20 mouse cellular contexts compared by ENCODE assay signal in genomic region chr2:136758809-136759551, GRCm38 (mm10). TPM values are rescaled to one million over a fixed set of nuclear protein-coding genes. Genes with fewer than 3 reads are reported as not detected.
DNase-seq lines count a peak whose midpoint lies in the region; ATAC-seq lines count a peak whose summit lies in the region.
"Had no signal": no experiment of that assay in that cellular context is flagged by ENCODE, and none has a peak within 500 bp of the region (broad histone marks: within the 10 kb centered on the region; RNA-seq: fewer than 3 reads in every experiment).

No protein-coding gene starts in this region.

- no peak overlapping the region for H3K4me2 ChIP-seq in midbrain, embryonic 15.5 days
- no peak overlapping the region for H3K4me2 ChIP-seq in midbrain, embryonic 13.5 days (replicated peaks)
- no peak overlapping the region for H3K4me2 ChIP-seq in forebrain, embryonic 13.5 days
- H3K4me2 ChIP-seq in forebrain, embryonic 15.5 days (replicated peaks) = no peak overlapping the region
- no peak overlapping the region for H3K4me2 ChIP-seq in intestine, embryonic 15.5 days (replicated peaks)
- H3K4me2 ChIP-seq: embryonic facial prominence, embryonic 12.5 days; heart, embryonic 11.5 days; heart, embryonic 15.5 days; hindbrain, embryonic 13.5 days had no signal

- H3K36me3 ChIP-seq in midbrain, embryonic 15.5 days (replicated peaks) = no peaks in the 10 kb centered on the region
- H3K36me3 ChIP-seq in midbrain, embryonic 13.5 days = 0 out of 2 replicates have a peak, but pooled peaks cover 3% of the 10 kb centered on the region
- H3K36me3 ChIP-seq in forebrain, embryonic 13.5 days (ENCODE audit: poor library complexity, severe bottlenecking) = no peaks in the 10 kb centered on the region
- H3K36me3 ChIP-seq in forebrain, embryonic 15.5 days = 0 out of 2 replicates have a peak, but pooled peaks cover 3% of the 10 kb centered on the region
- no peaks in the 10 kb centered on the region for H3K36me3 ChIP-seq in intestine, embryonic 15.5 days
- H3K36me3 ChIP-seq: embryonic facial prominence, embryonic 12.5 days; heart, embryonic 15.5 days had no signal

- H3K4me3 ChIP-seq in midbrain, embryonic 15.5 days = no peak overlapping the region
- no peak overlapping the region for H3K4me3 ChIP-seq in midbrain, embryonic 13.5 days (replicated peaks)
- H3K4me3 ChIP-seq in forebrain, embryonic 13.5 days = no peak overlapping the region
- no peak overlapping the region for H3K4me3 ChIP-seq in forebrain, embryonic 15.5 days
- no peak overlapping the region for H3K4me3 ChIP-seq in intestine, embryonic 15.5 days (replicated peaks)
- H3K4me3 ChIP-seq: embryonic facial prominence, embryonic 12.5 days; heart, adult 2 months; heart, embryonic 15.5 days; hindbrain, embryonic 13.5 days had no signal

- 68% methylated on average over 5 of the region's 5 CpGs for WGBS in midbrain, embryonic 15.5 days
- 61% methylated on average over 5 of the region's 5 CpGs for WGBS in midbrain, embryonic 13.5 days
- 26% methylated on average over 5 of the region's 5 CpGs for WGBS in forebrain, embryonic 13.5 days
- 25% methylated on average over 5 of the region's 5 CpGs for WGBS in forebrain, embryonic 15.5 days
- 89% methylated on average over 5 of the region's 5 CpGs for whole genome bisulfite sequencing in intestine, embryonic 15.5 days

- DNase-seq in adrenal gland, postnatal 25 days = no peak
- DNase-seq: adrenal gland, adult 8-10 months; cerebellum, adult 11-12 months; cerebellum, adult 9-10 months; cerebellum, postnatal 25 days; gastrocnemius, postnatal 10 days; heart, adult 2 months; heart, postnatal 14 days had no signal

- no peak overlapping the region for H3K9ac ChIP-seq in midbrain, embryonic 15.5 days
- H3K9ac ChIP-seq in midbrain, embryonic 13.5 days (replicated peaks) = no peak overlapping the region
- no peak overlapping the region for H3K9ac ChIP-seq in forebrain, embryonic 13.5 days
- no peak overlapping the region for H3K9ac ChIP-seq in forebrain, embryonic 15.5 days (replicated peaks)
- H3K9ac ChIP-seq in intestine, embryonic 15.5 days = no peak overlapping the region
- H3K9ac ChIP-seq: embryonic facial prominence, embryonic 12.5 days; heart, embryonic 15.5 days; hindbrain, embryonic 13.5 days had no signal

- 0 out of 2 replicates have a peak, but pooled peaks have one; percentile 3 for ATAC-seq in midbrain, embryonic 15.5 days (replicated peaks)
- no peak for ATAC-seq in midbrain, embryonic 13.5 days
- peak; percentile 68 for ATAC-seq in forebrain, embryonic 13.5 days
- peak; percentile 71 for ATAC-seq in forebrain, embryonic 15.5 days (replicated peaks)
- ATAC-seq in intestine, embryonic 15.5 days = no peak
- ATAC-seq: hindbrain, postnatal 0 days; intestine, embryonic 16.5 days had no signal

- H3K27me3 ChIP-seq in midbrain, embryonic 15.5 days (replicated peaks) = no peaks in the 10 kb centered on the region
- no peaks in the 10 kb centered on the region for H3K27me3 ChIP-seq in midbrain, embryonic 13.5 days
- H3K27me3 ChIP-seq in forebrain, embryonic 13.5 days = peaks cover 6% of the 10 kb centered on the region; the same call in 1 of the 2 replicates
- no peaks in the 10 kb centered on the region for H3K27me3 ChIP-seq in forebrain, embryonic 15.5 days
- no peaks in the 10 kb centered on the region for H3K27me3 ChIP-seq in intestine, embryonic 15.5 days (replicated peaks)
- H3K27me3 ChIP-seq: embryonic facial prominence, embryonic 12.5 days; heart, embryonic 15.5 days; hindbrain, embryonic 13.5 days had no signal

- H3K27ac ChIP-seq in midbrain, embryonic 15.5 days = 0 out of 2 replicates have a peak overlapping the region, but pooled peaks have one; percentile 17
- no peak overlapping the region for H3K27ac ChIP-seq in midbrain, embryonic 13.5 days
- H3K27ac ChIP-seq in forebrain, embryonic 13.5 days = no peak overlapping the region
- H3K27ac ChIP-seq in forebrain, embryonic 15.5 days (replicated peaks) = no peak overlapping the region
- H3K27ac ChIP-seq in intestine, embryonic 15.5 days = no peak overlapping the region
- H3K27ac ChIP-seq: embryonic facial prominence, embryonic 12.5 days; heart, adult 2 months; heart, embryonic 15.5 days; hindbrain, embryonic 13.5 days; hindbrain, postnatal 0 days had no signal

- no peaks in the 10 kb centered on the region for H3K4me1 ChIP-seq in midbrain, embryonic 15.5 days
- H3K4me1 ChIP-seq in midbrain, embryonic 13.5 days (replicated peaks) = peaks cover under 1% of the 10 kb centered on the region; the same call in 1 of the 2 replicates
- peaks cover 6% of the 10 kb centered on the region; the same call in 1 of the 2 replicates for H3K4me1 ChIP-seq in forebrain, embryonic 13.5 days
- H3K4me1 ChIP-seq in forebrain, embryonic 15.5 days = peaks cover 16% of the 10 kb centered on the region
- H3K4me1 ChIP-seq in intestine, embryonic 15.5 days (replicated peaks) = no peaks in the 10 kb centered on the region
- H3K4me1 ChIP-seq: embryonic facial prominence, embryonic 12.5 days; heart, embryonic 15.5 days had no signal

- no peaks in the 10 kb centered on the region for H3K9me3 ChIP-seq in midbrain, embryonic 15.5 days
- no peaks in the 10 kb centered on the region for H3K9me3 ChIP-seq in midbrain, embryonic 13.5 days
- H3K9me3 ChIP-seq in forebrain, embryonic 13.5 days (replicated peaks) = no peaks in the 10 kb centered on the region
- H3K9me3 ChIP-seq in forebrain, embryonic 15.5 days = no peaks in the 10 kb centered on the region
- H3K9me3 ChIP-seq in intestine, embryonic 15.5 days = no peaks in the 10 kb centered on the region
- H3K9me3 ChIP-seq: embryonic facial prominence, embryonic 12.5 days; heart, embryonic 15.5 days; hindbrain, embryonic 13.5 days had no signal

RNA-seq across cellular contexts. Expression of gene Snap25, which starts 45.7 kb away (rescaled TPM):
- polyA plus RNA-seq in midbrain, embryonic 15.5 days (2015; fragmentation: Nextera tagmentation; extraction: Ambion mirVana) = 148 and 162 TPM in 2 replicates
- polyA plus RNA-seq in midbrain, embryonic 13.5 days (2015; fragmentation: Nextera tagmentation; extraction: Ambion mirVana) = 78.4 and 90.0 TPM in 2 replicates
- 51.6 and 53.4 TPM in 2 replicates for polyA plus RNA-seq in forebrain, embryonic 13.5 days (2015; fragmentation: Nextera tagmentation; extraction: Ambion mirVana)
- 110 and 114 TPM in 2 replicates for polyA plus RNA-seq in forebrain, embryonic 15.5 days (2015; fragmentation: Nextera tagmentation; extraction: Ambion mirVana)
- 8.0 and 8.7 TPM in 2 replicates for polyA plus RNA-seq in intestine, embryonic 15.5 days (2015; fragmentation: Nextera tagmentation; extraction: Ambion mirVana)
- total RNA-seq in adrenal gland, postnatal 25 days (2021) = 26.9 and 35.6 TPM in 2 replicates
- total RNA-seq: hematopoietic stem cell, adult 5-6 weeks had no signal

Comparison
In these comparisons a context has a peak if more than half of its experiments do, and no peak if none do; other contexts are left out.
1. ATAC-seq: peak in midbrain, embryonic 15.5 days (single experiment), forebrain, embryonic 13.5 days (single experiment) and forebrain, embryonic 15.5 days (single experiment); none in midbrain, embryonic 13.5 days (single experiment) and intestine, embryonic 15.5 days (single experiment).